Mouse (Mus musculus) cerebellum, adult 2 months (tissue): ENCODE data around the gene Xpr1.

Experiments used
- CTCF ChIP-seq: fragments of 200-500 bp; IDR thresholded peaks from 2 replicates; pipeline ENCODE4 v1.5.1; 2011; ENCODE audit warnings: low read depth, mild to moderate bottlenecking, control low read depth, low read length, moderate library complexity, borderline replicate concordance; ENCODE audit not compliant: insufficient read depth
- POLR2A ChIP-seq: fragments of 200-500 bp; IDR thresholded peaks from 2 replicates; pipeline ENCODE4 v1.6.1; 2011; ENCODE audit warnings: low read length, control low read depth, borderline replicate concordance; ENCODE audit not compliant: insufficient read depth

GRCm38 (mm10) chr1:155320091-155320833, 97.0 kb downstream of the Xpr1 start:
- TF ChIP-seq POLR2A = no peak
- no peak for TF ChIP-seq CTCF
